8 mouse cellular contexts compared by ENCODE assay signal in genomic region chr8:111056158-111056663, GRCm38 (mm10). TPM values are rescaled to one million over a fixed set of nuclear protein-coding genes. Genes with fewer than 3 reads are reported as not detected.
DNase-seq lines count a peak whose midpoint lies in the region; ATAC-seq and TF ChIP-seq lines count a peak whose summit lies in the region.

Gene Exosc6, plus strand, starts transcription at chr8:111056339.

- peak within 1 kb of the TSS; percentile 94 for H3K9ac ChIP-seq in ES-Bruce4 (ENCODE audit: low read depth, poor library complexity, severe bottlenecking)
- peak within 1 kb of the TSS; percentile 84 for H3K9ac ChIP-seq in forebrain, embryonic 14.5 days (ENCODE audit: low read length)

- peak; percentile 86 for ATAC-seq in cerebellum, adult (ENCODE audit: insufficient number of reproducible peaks, low FRiP score, low TSS enrichment)
- ATAC-seq in forebrain, embryonic 14.5 days, result peak; percentile 97
- ATAC-seq in neutrophil, adult 5-6 weeks (ENCODE audit: extremely low read depth, insufficient number of reproducible peaks, low FRiP score, poor library complexity, severe bottlenecking), result peak; percentile 97

- H3K27me3 ChIP-seq in ES-Bruce4 (ENCODE audit: control insufficient read depth, insufficient read depth, low read length, poor library complexity, severe bottlenecking), result no peaks in the 10 kb centered on the region
- H3K27me3 ChIP-seq in forebrain, embryonic 14.5 days (replicated peaks; ENCODE audit: control insufficient read depth, insufficient read depth, low read length), result no peaks in the 10 kb centered on the region

- H3K4me2 ChIP-seq in forebrain, embryonic 14.5 days (ENCODE audit: low read length), result peak within 1 kb of the TSS; percentile 98

- TF ChIP-seq EP300 in ES-Bruce4 (IDR thresholded peaks at IDR 0.05; ENCODE audit: insufficient read depth, low read depth, low read length), result peak; percentile 50; the same call in 1 of the 2 replicates

- WGBS in forebrain, embryonic 14.5 days, result under 1% methylated on average over 65 of the region's 68 CpGs
- WGBS in lung, adult 2 months, result under 1% methylated on average over 68 of the region's 68 CpGs

- peak within 1 kb of the TSS; percentile 86 for H3K4me3 ChIP-seq in ES-Bruce4 (ENCODE audit: low read depth, low read length)
- H3K4me3 ChIP-seq in forebrain, embryonic 14.5 days (ENCODE audit: low read depth, low read length), result peak within 1 kb of the TSS; percentile 96
- H3K4me3 ChIP-seq in lung, adult 2 months (replicated peaks; ENCODE audit: extremely low read depth, low read depth, low read length), result peak within 1 kb of the TSS; percentile 81

- DNase-seq in forebrain, embryonic 14.5 days (ENCODE audit: low spot score), result peak; percentile 97
- DNase-seq in heart, postnatal 25 days (ENCODE audit: low spot score), result peak; percentile 80
- DNase-seq in layer of hippocampus, adult 18-20 months (ENCODE audit: low spot score in 2 of 2), result peak; percentile 92 to 94
- peak; percentile 91 for DNase-seq in lung, adult 2 months
- peak; percentile 83 to 86 for DNase-seq in thymus, adult 18-20 months

- TF ChIP-seq POLR2A in ES-Bruce4 (IDR thresholded peaks at IDR 0.05; ENCODE audit: insufficient read depth, low read length), result peak; percentile 34
- no peak for TF ChIP-seq POLR2A in lung, adult 2 months (IDR thresholded peaks at IDR 0.05; ENCODE audit: borderline replicate concordance, extremely low read depth, low read depth, low read length)

- H3K9me3 ChIP-seq in ES-Bruce4 (replicated peaks; ENCODE audit: control insufficient read depth, insufficient read depth, low read length, poor library complexity, severe bottlenecking), result no peaks in the 10 kb centered on the region
- no peaks in the 10 kb centered on the region for H3K9me3 ChIP-seq in forebrain, embryonic 14.5 days (replicated peaks; ENCODE audit: control insufficient read depth, low read length)

- H3K36me3 ChIP-seq in ES-Bruce4 (ENCODE audit: control insufficient read depth, insufficient read depth, low read length, poor library complexity, severe bottlenecking), result peaks cover 55% of the 10 kb centered on the region
- peaks cover 53% of the 10 kb centered on the region for H3K36me3 ChIP-seq in forebrain, embryonic 14.5 days (ENCODE audit: control insufficient read depth, insufficient read depth, low read length)

- intact Hi-C loops in heart, postnatal 25 days (cut with DNase I), result loop anchor here (2.0 kb wide), 1 partner anchor 35 kb away; no protein-coding TSS in a partner anchor

- peaks cover 4% of the 10 kb centered on the region for H3K4me1 ChIP-seq in ES-Bruce4 (ENCODE audit: control insufficient read depth, insufficient read depth, low read length)
- H3K4me1 ChIP-seq in forebrain, embryonic 14.5 days (ENCODE audit: control insufficient read depth, insufficient read depth, low read length), result peaks cover 12% of the 10 kb centered on the region
- H3K4me1 ChIP-seq in lung, adult 2 months (ENCODE audit: control insufficient read depth, insufficient read depth, low read length), result no peaks in the 10 kb centered on the region; the same call in 1 of the 2 replicates

- H3K27ac ChIP-seq in ES-Bruce4 (ENCODE audit: insufficient read depth, low read length), result peak within 1 kb of the TSS; percentile 93
- peak within 1 kb of the TSS; percentile 48; the same call in 1 of the 2 replicates for H3K27ac ChIP-seq in forebrain, embryonic 14.5 days (ENCODE audit: low read depth, low read length)

- peak; percentile 93 for TF ChIP-seq CTCF in ES-Bruce4 (IDR thresholded peaks at IDR 0.05; ENCODE audit: low read depth, low read length)
- peak; percentile 91 for TF ChIP-seq CTCF in lung, adult 2 months (IDR thresholded peaks at IDR 0.05; ENCODE audit: insufficient read depth, low read length)

RNA-seq across cellular contexts. Expression of gene Exosc6, which starts in this region (rescaled TPM):
- polyA plus RNA-seq in ES-Bruce4 (2011; ENCODE audit: insufficient read depth, insufficient read length, low read depth, missing spikeins), result not detected in 2 replicates
- not detected in 2 replicates for polyA plus RNA-seq in forebrain, embryonic 14.5 days (2014; fragmentation: Nextera tagmentation; extraction: Ambion mirVana)
- not detected for total RNA-seq in heart, postnatal 25 days (2021)
- total RNA-seq in layer of hippocampus, adult 18-20 months (2021), result not detected
- 1.8 and 22.2 TPM in 2 replicates for polyA plus RNA-seq in lung, adult 2 months (2012; rRNA removed)
- 9.5 and 9.8 TPM in 2 replicates for total RNA-seq in neutrophil, adult 5-6 weeks (2017)

Comparison
In these comparisons a context has a peak if more than half of its experiments do, and no peak if none do; other contexts are left out.
1. Peak in every context shown above with its lines: DNase-seq, ATAC-seq, H3K4me3 ChIP-seq and H3K27ac ChIP-seq.
2. RNA of gene Exosc6 (total RNA-seq): 9.5 to 9.8 TPM in neutrophil, adult 5-6 weeks; not detected in heart, postnatal 25 days and not detected in layer of hippocampus, adult 18-20 months; every median in the first group is over 10 times any median in the second.
3. Peak in DNase-seq, ATAC-seq, H3K4me3 ChIP-seq, H3K27ac ChIP-seq, H3K9ac ChIP-seq and H3K4me2 ChIP-seq in forebrain, embryonic 14.5 days; RNA of the gene not detected or under 1 TPM.
4. Peak in DNase-seq in heart, postnatal 25 days; RNA of the gene not detected or under 1 TPM.
5. Peak in DNase-seq in layer of hippocampus, adult 18-20 months; RNA of the gene not detected or under 1 TPM.